Mouse (Mus musculus): ENCODE measurements around the gene Adcyap1.

- no peak for TF ChIP-seq POLR2A (IDR thresholded peaks at IDR 0.05; ENCODE audit: control insufficient read depth, extremely low read depth, insufficient read depth, low read length, poor library complexity)
- no peak for TF ChIP-seq CTCF (IDR thresholded peaks at IDR 0.05; ENCODE audit: borderline replicate concordance, control insufficient read depth, extremely low read depth, insufficient read depth, low read length, poor library complexity)
Observed at GRCm38 (mm10) chr17:93203076-93204031, 4.5 kb downstream of the Adcyap1 start.

Data from thymus, adult 2 months (tissue).